Mouse (Mus musculus) fibroblast of lung, adult 2 months (primary cell): Measurements from ENCODE around the gene Rdh5.

Source experiments
- DNase-seq: peaks from one replicate; pipeline ENCODE4 v3.0.0-alpha.2; 2011; ENCODE audit warnings: low read depth

Gene Rdh5

GRCm38 (mm10) chr10:128929638-128930378 lies 7.1 kb upstream of the Rdh5 start:
- no peak for DNase-seq

GRCm38 (mm10) chr10:128928356-128928755 lies 5.7 kb upstream of the Rdh5 start:
- DNase-seq: no peak

- no peak for DNase-seq
Observed at GRCm38 (mm10) chr10:128923935-128924334, 1.2 kb upstream of the Rdh5 start, which contains the start of gene Bloc1s1. TSS of gene Bloc1s1 (minus strand) at chr10:128924035.

GRCm38 (mm10) chr10:128923013-128923691 lies 464 bp upstream of the Rdh5 start:
- DNase-seq: peak; percentile 92

- DNase-seq: no peak
Observed at GRCm38 (mm10) chr10:128921883-128922821, 536 bp downstream of the Rdh5 start.

- no peak for DNase-seq
Observed at GRCm38 (mm10) chr10:128921251-128921650, 1.4 kb downstream of the Rdh5 start.

GRCm38 (mm10) chr10:128920736-128921161 lies 1.9 kb downstream of the Rdh5 start:
- DNase-seq: peak; percentile 67

GRCm38 (mm10) chr10:128919966-128920365 lies 2.7 kb downstream of the Rdh5 start:
- no peak for DNase-seq

- DNase-seq: peak; percentile 73
Observed at GRCm38 (mm10) chr10:128919203-128919631, 3.5 kb downstream of the Rdh5 start.

- DNase-seq: peak; percentile 37
Observed at GRCm38 (mm10) chr10:128918246-128918645, 4.4 kb downstream of the Rdh5 start.

GRCm38 (mm10) chr10:128917400-128917799 lies 5.3 kb downstream of the Rdh5 start:
- no peak for DNase-seq

- no peak for DNase-seq
Observed at GRCm38 (mm10) chr10:128916665-128917064, 6.0 kb downstream of the Rdh5 start.

GRCm38 (mm10) chr10:128915550-128915949 lies 7.1 kb downstream of the Rdh5 start:
- no peak for DNase-seq

- DNase-seq: no peak
Observed at GRCm38 (mm10) chr10:128913696-128914095, 9.0 kb downstream of the Rdh5 start.

GRCm38 (mm10) chr10:128913219-128913618 lies 9.5 kb downstream of the Rdh5 start:
- DNase-seq: peak; percentile 67

GRCm38 (mm10) chr10:128912791-128913190 lies 9.9 kb downstream of the Rdh5 start:
- no peak for DNase-seq

GRCm38 (mm10) chr10:128912268-128912667 lies 10.4 kb downstream of the Rdh5 start:
- no peak for DNase-seq

GRCm38 (mm10) chr10:128911430-128911829 lies 11.3 kb downstream of the Rdh5 start:
- no peak for DNase-seq

- DNase-seq: no peak
Observed at GRCm38 (mm10) chr10:128910066-128910841, 12.4 kb downstream of the Rdh5 start.

- DNase-seq: peak; percentile 92
Observed at GRCm38 (mm10) chr10:128909567-128910028, 13.1 kb downstream of the Rdh5 start.

- no peak for DNase-seq
Observed at GRCm38 (mm10) chr10:128908778-128909448, 13.8 kb downstream of the Rdh5 start.
